7 mouse cellular contexts compared by ENCODE assay signal in the genomic region with DNA sequence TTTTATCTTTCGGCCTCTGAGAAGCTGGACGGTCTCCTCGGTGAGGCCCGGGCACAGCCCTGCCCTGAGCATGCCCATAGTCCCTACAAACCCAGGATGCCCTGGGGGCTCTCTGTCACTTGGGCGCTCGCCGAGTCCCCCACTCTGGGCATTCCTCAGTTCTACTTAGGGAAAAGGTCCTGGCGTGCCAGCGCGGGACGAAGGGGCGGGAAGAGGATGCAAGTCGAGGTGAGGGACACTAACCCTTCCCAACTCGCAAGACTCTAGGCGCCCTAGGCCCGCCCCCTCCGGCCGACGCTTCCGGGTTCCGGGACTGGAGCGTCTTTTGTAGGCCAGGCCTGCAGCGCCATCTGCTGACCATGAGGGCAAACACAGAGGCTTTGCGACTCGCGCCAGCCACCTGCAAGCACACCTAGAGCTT. TPM values are rescaled to one million over a fixed set of nuclear protein-coding genes. Genes with fewer than 3 reads are reported as not detected.
DNase-seq lines count a peak whose midpoint lies in the region; ATAC-seq lines count a peak whose summit lies in the region.

A gene (minus strand): TSS at position 273 of the 421 bp plus-strand sequence.

- under 1% methylated on average over 26 of the region's 26 CpGs for WGBS in embryonic facial prominence, embryonic 11.5 days
- 2% methylated on average over 26 of the region's 26 CpGs for WGBS in limb, embryonic 11.5 days
- under 1% methylated on average over 26 of the region's 26 CpGs for WGBS in midbrain, embryonic 14.5 days

- no peak within 1 kb of the TSS for H3K27ac ChIP-seq in embryonic facial prominence, embryonic 11.5 days (replicated peaks; ENCODE audit: low read depth, low read length)
- no peak within 1 kb of the TSS; the same call in 1 of the 2 replicates for H3K27ac ChIP-seq in limb, embryonic 11.5 days (replicated peaks; ENCODE audit: low read depth, low read length)
- peak within 1 kb of the TSS; percentile 6; the same call in 1 of the 2 replicates for H3K27ac ChIP-seq in midbrain, embryonic 14.5 days (replicated peaks; ENCODE audit: low read depth, low read length)

- H3K9ac ChIP-seq in embryonic facial prominence, embryonic 11.5 days (replicated peaks; ENCODE audit: low read length) = peak within 1 kb of the TSS; percentile 74
- peak within 1 kb of the TSS; percentile 66 for H3K9ac ChIP-seq in limb, embryonic 11.5 days (ENCODE audit: low read length)
- H3K9ac ChIP-seq in midbrain, embryonic 14.5 days (replicated peaks; ENCODE audit: low read length) = peak within 1 kb of the TSS; percentile 64

- no peaks in the 10 kb centered on the region for H3K36me3 ChIP-seq in embryonic facial prominence, embryonic 11.5 days (replicated peaks; ENCODE audit: control insufficient read depth, insufficient read depth, low read depth, low read length)
- H3K36me3 ChIP-seq in limb, embryonic 11.5 days (ENCODE audit: control insufficient read depth, insufficient read depth, low read length) = no peaks in the 10 kb centered on the region
- no peaks in the 10 kb centered on the region for H3K36me3 ChIP-seq in midbrain, embryonic 14.5 days (ENCODE audit: control insufficient read depth, insufficient read depth, low read length)

- no peaks in the 10 kb centered on the region for H3K27me3 ChIP-seq in embryonic facial prominence, embryonic 11.5 days (ENCODE audit: control insufficient read depth, insufficient read depth, low read length)
- H3K27me3 ChIP-seq in limb, embryonic 11.5 days (ENCODE audit: control insufficient read depth, insufficient read depth, low read length) = no peaks in the 10 kb centered on the region
- H3K27me3 ChIP-seq in midbrain, embryonic 14.5 days (ENCODE audit: control insufficient read depth, insufficient read depth, low read length) = no peaks in the 10 kb centered on the region

- peak within 1 kb of the TSS; percentile 56 for H3K4me3 ChIP-seq in embryonic facial prominence, embryonic 11.5 days (ENCODE audit: low read depth, low read length)
- peak within 1 kb of the TSS; percentile 49 for H3K4me3 ChIP-seq in limb, embryonic 11.5 days (ENCODE audit: low read depth, low read length)
- H3K4me3 ChIP-seq in midbrain, embryonic 14.5 days (replicated peaks; ENCODE audit: low read depth, low read length) = peak within 1 kb of the TSS; percentile 57

- ATAC-seq in embryonic facial prominence, embryonic 11.5 days (replicated peaks; ENCODE audit: insufficient number of reproducible peaks, low FRiP score, low TSS enrichment, low read depth) = peak; percentile 91
- ATAC-seq in limb, embryonic 11.5 days (ENCODE audit: insufficient number of reproducible peaks, low FRiP score, low TSS enrichment, low read depth) = peak; percentile 93
- ATAC-seq in midbrain, embryonic 14.5 days (ENCODE audit: low FRiP score, low TSS enrichment) = peak; percentile 88

- H3K4me2 ChIP-seq in embryonic facial prominence, embryonic 11.5 days (ENCODE audit: low read depth, low read length) = peak within 1 kb of the TSS; percentile 63
- H3K4me2 ChIP-seq in limb, embryonic 11.5 days (ENCODE audit: low read depth, severe bottlenecking) = peak within 1 kb of the TSS; percentile 91
- peak within 1 kb of the TSS; percentile 82 for H3K4me2 ChIP-seq in midbrain, embryonic 14.5 days (ENCODE audit: low read length)

- DNase-seq in adrenal gland, postnatal 14 days = peak; percentile 98
- DNase-seq in embryonic facial prominence, embryonic 11.5 days (ENCODE audit: low spot score) = peak; percentile 96
- peak; percentile 99 for DNase-seq in heart, adult 11 months
- peak; percentile 96 for DNase-seq in kidney, adult 18-20 months
- DNase-seq in limb, embryonic 11.5 days (ENCODE audit: low spot score) = peak; percentile 97
- peak; percentile 97 for DNase-seq in midbrain, embryonic 14.5 days
- peak; percentile 88 to 97 for DNase-seq in spleen, adult 18-20 months

- no peaks in the 10 kb centered on the region for H3K9me3 ChIP-seq in embryonic facial prominence, embryonic 11.5 days (replicated peaks; ENCODE audit: control insufficient read depth, low read length)
- no peaks in the 10 kb centered on the region for H3K9me3 ChIP-seq in limb, embryonic 11.5 days (ENCODE audit: control insufficient read depth, low read length)
- H3K9me3 ChIP-seq in midbrain, embryonic 14.5 days (ENCODE audit: control insufficient read depth, low read length) = no peaks in the 10 kb centered on the region

- H3K4me1 ChIP-seq in embryonic facial prominence, embryonic 11.5 days (ENCODE audit: control insufficient read depth, insufficient read depth, low read length) = no peaks in the 10 kb centered on the region
- H3K4me1 ChIP-seq in limb, embryonic 11.5 days (ENCODE audit: control insufficient read depth, insufficient read depth, low read length) = peaks cover 8% of the 10 kb centered on the region; the same call in 1 of the 2 replicates
- peaks cover 16% of the 10 kb centered on the region for H3K4me1 ChIP-seq in midbrain, embryonic 14.5 days (ENCODE audit: control insufficient read depth, insufficient read depth, low read length)

RNA-seq across cellular contexts. Expression of the gene that starts here (rescaled TPM):
- 15.0 and 15.4 TPM in 2 replicates for total RNA-seq in adrenal gland, postnatal 14 days (2021)
- polyA plus RNA-seq in embryonic facial prominence, embryonic 11.5 days (2014; fragmentation: Nextera tagmentation; extraction: Ambion mirVana) = 13.4 and 13.5 TPM in 2 replicates
- 12.8 and 13.1 TPM in 2 replicates for polyA plus RNA-seq in limb, embryonic 11.5 days (2014; fragmentation: Nextera tagmentation; extraction: Ambion mirVana)
- 11.4 and 17.2 TPM in 2 replicates for polyA plus RNA-seq in midbrain, embryonic 14.5 days (2014; fragmentation: Nextera tagmentation; extraction: Ambion mirVana)
